Mouse (Mus musculus) myocyte (in vitro differentiated cells): ENCODE results near the gene Vangl1.

Source experiments
- CEBPB ChIP-seq: IDR thresholded peaks from 2 replicates; pipeline ENCODE4 v1.6.1; 2011; ENCODE audit warnings: mild to moderate bottlenecking, moderate library complexity; ENCODE audit not compliant: poor library complexity, insufficient read depth, severe bottlenecking
- E2F4 ChIP-seq: IDR thresholded peaks from one replicate; pipeline ENCODE4 v1.6.1; 2011; ENCODE audit warnings: mild to moderate bottlenecking, control low read depth, moderate library complexity; ENCODE audit not compliant: insufficient read depth
- MAX ChIP-seq: IDR thresholded peaks from one replicate; pipeline ENCODE4 v1.6.1; 2011; ENCODE audit warnings: low read depth, mild to moderate bottlenecking, control low read depth
- MYOD1 ChIP-seq, 3 experiments: IDR thresholded peaks; one replicate each; pipeline ENCODE4 v1.6.1; 2011; ENCODE audit warnings: control low read depth in 2 of 3, low read depth in 2 of 3, mild to moderate bottlenecking in 2 of 3, moderate library complexity in 1 of 3; ENCODE audit not compliant: insufficient read length in 2 of 3, control insufficient read depth in 1 of 3
- POLR2A ChIP-seq: IDR thresholded peaks from one replicate; pipeline ENCODE4 v1.6.1; 2011; ENCODE audit warnings: low read depth, mild to moderate bottlenecking, control low read depth, moderate library complexity; ENCODE audit not compliant: insufficient read length
- POLR2AphosphoS2 ChIP-seq: IDR thresholded peaks from one replicate; pipeline ENCODE4 v1.6.1; 2011; ENCODE audit warnings: low read depth, control low read depth; ENCODE audit not compliant: insufficient read length
- TCF12 ChIP-seq: IDR thresholded peaks from one replicate; pipeline ENCODE4 v1.6.1; 2011; ENCODE audit warnings: mild to moderate bottlenecking, control low read depth; ENCODE audit not compliant: poor library complexity, insufficient read depth, severe bottlenecking
- USF1 ChIP-seq: IDR thresholded peaks from one replicate; pipeline ENCODE4 v1.6.1; 2011; ENCODE audit warnings: low read depth, mild to moderate bottlenecking, control low read depth, moderate library complexity

- TF ChIP-seq USF1, result no peak
- no peak for TF ChIP-seq TCF12
- no peak for TF ChIP-seq CEBPB
- TF ChIP-seq POLR2A, result no peak
- no peak for TF ChIP-seq E2F4
- no peak for TF ChIP-seq MAX
- no peak for TF ChIP-seq MYOD1 (IDR thresholded peaks at IDR 0.05; ENCODE audit: control insufficient read depth in 1 of 3, insufficient read length in 2 of 3, low read depth in 2 of 3)
- no peak for TF ChIP-seq POLR2AphosphoS2
These were observed 10.2 kb upstream of the Vangl1 start for GRCm38 (mm10) chr3:102214736-102215135.
